Mouse (Mus musculus) MEL-GATA-1-ER (cell line): ENCODE measurements at regions not wholly inside any gene's neighbourhood (a gene's known extent, or its start where the extent isn't known, plus 50 kb on each side); places are given as distances from the start of the nearest gene placed in this dataset.

Experiments used
- DNase-seq: peaks from one replicate; pipeline ENCODE4 v3.0.0-alpha.2; 2012; ENCODE audit warnings: low read depth; ENCODE audit errors: extremely low read depth

DNA sequence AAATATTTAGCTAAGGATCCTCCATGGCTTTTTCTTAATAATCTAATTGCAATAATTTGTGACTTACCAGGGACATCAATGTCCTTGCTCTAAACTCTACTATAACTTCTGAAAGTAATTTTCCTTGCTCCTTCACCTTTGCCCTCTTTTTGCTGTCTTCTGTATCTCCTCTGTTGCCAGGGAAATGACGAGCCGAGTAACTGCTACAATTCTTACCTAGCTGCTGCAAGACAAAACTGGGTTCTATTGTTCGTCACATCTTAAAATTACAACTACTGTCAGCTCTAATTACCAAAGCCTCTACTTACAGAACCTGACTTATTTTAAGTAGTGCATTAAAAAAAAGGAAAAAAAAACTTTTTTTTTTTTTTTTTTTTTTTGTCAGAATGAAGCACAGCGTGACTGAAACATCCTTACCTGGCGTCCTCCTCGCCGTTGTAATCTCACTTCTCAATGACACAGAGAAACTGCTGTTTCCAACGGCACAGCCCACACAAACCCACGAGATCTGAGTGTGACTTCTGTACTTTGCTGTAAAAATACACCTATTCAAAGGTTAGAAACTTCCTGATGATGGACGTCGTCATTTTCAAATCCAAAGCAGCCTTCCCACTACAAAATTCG is 389.4 kb downstream of the Plk2 start:
- DNase-seq, result no peak

DNA sequence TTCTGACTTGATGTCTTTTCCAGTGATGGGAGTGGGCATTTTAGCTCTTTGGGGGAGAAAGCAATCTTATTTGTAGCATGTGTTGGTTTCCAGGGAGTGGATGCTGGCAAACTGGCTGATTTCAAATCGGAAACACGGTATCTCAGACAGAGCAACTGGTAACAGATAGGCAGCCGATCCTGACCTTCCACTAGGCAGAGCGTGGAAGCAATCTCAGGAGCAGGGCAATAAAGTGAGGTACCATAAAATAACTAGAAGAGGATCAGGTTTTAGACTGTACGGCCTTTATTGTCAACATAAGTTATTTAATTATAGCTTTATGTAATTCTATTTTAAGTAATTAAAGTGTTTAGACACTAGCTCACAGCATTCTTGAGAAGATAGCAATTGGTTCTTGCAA is 390.0 kb downstream of the Plk2 start:
- DNase-seq, result no peak

DNA sequence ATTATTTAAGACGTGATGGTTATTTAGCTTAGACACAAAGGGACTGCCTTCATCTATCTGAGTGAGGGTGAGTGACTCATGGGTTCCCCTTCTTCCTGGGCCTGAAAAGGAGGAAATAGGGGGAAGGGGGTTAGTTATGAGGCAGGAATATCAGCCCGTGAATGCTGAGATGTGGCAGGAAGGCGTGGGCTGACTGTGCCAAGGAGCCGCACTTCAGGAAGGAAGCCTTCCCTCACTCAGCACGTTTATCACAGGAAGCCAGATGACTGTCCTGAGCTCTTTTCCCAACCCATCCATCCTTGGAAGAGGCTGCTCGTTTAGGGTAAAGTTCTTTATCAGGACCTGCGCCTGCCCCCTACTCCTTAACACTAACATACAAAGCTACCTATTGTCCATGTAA is 403.5 kb downstream of the Plk2 start:
- DNase-seq, result no peak

DNA sequence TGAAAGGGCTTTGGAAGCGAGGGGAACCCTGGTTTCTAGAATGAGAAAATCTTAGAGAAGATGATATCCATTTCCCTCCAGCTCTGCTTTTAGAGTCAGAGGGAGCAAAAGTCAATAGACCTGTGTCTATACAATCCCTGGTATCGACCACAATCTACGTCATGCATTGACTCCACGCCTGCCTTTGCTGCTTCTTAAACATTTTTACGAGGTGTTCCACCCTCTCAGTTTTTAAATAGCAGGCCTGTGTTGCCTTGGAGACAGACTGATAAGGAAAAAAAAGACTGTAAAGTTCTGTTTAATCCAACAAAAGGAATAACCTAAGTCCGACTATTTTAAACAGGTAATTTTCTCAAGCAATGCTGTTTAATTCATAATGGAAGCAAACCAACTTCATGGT is 408.0 kb downstream of the Plk2 start:
- no peak for DNase-seq

DNA sequence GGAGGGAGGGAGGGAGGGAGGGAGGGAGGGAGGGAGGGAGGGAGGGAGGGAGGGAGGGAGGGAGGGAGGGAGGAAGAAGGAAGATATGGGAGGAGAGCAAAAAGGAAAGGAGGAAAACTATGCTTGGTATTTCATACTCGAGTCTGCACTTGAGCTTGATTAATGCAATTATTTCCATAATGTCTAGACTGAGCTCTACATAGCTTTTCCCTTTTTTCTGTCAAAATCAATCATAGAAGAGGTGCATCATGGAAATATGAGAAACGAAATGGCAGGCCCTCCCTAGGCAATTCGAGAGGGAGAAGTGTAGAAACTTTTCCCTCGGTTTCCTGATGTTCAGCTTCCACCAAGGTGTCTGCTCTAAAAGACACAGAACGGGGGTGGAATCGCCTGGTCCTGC is 417.6 kb downstream of the Plk2 start:
- no peak for DNase-seq

DNA sequence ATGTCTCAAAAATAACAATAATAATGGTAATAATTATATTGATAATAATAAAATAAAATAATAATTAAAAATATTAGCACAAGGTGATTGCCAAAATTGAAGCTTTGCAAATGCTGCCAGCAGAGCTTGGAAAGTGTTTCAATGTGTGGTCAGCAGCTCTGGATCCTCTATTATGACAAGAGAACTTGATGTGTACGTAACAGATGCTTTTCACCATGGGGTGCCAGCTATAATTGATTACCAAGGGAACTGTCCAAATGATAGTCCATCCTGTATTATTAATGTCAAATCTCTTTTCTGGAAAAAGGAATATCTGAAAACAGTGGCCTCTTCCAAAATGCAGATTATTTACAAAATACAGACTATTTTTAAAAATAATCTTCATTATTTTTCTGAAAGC is 419.2 kb downstream of the Plk2 start:
- DNase-seq, result no peak

DNA sequence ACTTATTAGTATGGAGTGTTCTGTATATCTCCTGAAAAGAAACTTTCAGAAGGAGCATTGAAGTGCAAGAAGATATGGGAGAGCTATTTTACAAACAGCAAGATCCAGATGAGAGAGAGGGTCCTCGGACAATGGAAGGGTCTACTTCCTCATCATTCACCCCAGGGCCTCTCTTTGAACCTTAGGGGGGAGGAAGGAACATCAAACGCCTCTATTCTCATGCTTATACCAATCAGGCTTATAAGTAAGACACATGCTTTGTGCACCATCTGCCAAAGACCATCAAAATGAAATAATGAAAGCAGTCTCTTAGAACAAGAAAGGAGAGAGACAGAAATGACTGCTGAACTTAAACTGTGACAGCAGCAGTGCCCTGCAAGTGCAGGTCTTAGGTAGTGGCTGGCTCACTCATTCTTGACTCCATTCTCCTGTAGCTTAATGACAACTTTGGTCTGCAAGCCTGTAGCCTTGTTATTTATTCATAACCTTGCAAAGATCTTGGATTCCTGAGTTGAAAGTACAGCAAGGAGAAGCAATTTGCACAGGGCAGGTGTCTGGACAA is 424.5 kb downstream of the Plk2 start:
- no peak for DNase-seq

DNA sequence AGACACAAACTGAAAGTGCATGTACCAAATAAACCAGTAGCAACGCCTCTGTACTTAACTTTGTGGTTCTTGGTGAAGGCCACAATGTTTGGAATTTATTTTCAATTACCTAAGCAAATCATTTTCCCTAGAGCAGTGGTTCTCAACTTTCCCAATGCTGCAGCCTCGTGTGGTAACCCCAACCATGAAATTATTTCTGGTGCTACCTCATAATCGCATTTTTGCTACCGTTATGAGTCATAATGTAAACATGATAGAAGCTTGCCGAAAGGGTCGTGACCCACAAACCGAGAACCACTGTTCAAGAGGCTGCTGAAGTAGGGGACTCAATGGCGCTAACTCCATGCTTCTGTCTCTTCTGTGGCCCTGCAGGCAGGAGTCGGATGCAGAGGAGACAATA is 429.9 kb upstream of the Actbl2 start:
- DNase-seq, result no peak

DNA sequence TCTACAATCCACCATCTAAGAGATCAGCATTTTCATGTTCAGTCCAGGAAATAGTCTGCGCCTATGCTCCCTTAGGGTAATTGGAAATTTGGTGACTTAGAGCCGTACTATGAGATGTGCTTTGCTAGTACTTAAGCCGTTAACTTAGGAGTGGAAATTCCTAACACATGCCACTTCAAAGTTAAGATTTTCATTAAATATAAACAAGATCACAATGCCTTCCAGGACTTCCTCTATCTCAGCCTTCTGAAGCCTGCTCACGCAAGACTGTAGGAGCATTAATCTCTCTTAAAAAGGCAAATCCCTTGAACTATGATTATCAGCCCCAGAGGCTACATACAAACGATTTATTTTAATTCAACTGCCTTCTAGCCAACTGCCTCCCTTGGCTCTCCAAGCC is 422.4 kb upstream of the Actbl2 start:
- no peak for DNase-seq

DNA sequence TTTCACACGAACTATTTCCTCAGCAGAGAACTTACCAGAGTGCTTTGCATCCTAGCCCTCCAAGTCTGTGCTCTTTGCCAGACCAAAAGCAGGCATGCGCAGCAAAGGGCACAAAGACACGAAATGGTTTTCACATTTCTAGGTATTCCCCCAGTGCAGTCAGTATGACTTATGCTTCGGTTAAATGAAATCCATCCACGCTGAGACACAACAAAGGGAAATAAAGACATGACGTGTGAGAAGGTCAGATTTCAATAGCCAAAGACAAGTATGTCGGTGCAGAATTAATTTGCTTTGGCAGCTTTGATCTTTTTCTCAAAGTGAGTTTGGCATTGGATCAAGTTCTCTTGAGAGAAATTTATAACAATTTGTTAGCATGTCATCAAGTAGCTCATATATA is 417.9 kb upstream of the Actbl2 start:
- no peak for DNase-seq

DNA sequence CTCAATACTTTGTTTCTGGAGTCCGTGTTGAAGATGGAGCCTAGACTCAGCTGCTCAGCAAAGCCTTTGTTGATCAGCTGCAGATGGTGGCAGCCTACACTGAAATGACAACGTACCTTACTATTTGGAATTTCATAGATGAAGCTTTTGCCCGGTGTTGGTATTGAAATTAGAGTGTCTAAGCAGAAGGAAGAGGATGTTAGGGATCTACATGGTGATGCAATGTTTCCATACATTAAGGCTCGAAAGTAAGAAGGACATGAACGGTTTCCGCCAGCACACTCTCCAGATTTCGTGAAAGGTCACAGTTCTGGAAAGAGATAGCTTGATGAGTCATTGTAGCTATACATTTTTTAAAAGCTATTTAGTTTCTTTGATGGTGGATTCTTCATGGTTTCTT is 412.9 kb upstream of the Actbl2 start:
- no peak for DNase-seq

DNA sequence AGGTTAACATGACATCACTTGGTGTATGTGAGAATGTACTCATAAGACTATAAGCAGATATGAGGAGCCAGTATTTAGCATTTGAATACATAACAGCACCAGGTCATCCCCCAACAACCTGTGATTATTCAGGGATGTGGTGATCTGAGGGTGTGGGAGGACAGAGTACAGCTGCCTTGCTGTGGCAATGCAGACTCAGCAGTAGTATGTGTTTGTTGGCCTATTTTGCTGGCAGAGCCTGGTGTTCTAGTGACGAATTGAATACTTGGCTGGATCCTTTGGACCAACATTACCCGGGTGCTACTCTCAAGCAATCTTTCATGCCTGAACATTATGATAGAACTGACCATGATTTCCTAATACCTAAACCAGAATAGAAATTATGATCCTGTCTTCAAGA is 409.1 kb upstream of the Actbl2 start:
- DNase-seq, result no peak

DNA sequence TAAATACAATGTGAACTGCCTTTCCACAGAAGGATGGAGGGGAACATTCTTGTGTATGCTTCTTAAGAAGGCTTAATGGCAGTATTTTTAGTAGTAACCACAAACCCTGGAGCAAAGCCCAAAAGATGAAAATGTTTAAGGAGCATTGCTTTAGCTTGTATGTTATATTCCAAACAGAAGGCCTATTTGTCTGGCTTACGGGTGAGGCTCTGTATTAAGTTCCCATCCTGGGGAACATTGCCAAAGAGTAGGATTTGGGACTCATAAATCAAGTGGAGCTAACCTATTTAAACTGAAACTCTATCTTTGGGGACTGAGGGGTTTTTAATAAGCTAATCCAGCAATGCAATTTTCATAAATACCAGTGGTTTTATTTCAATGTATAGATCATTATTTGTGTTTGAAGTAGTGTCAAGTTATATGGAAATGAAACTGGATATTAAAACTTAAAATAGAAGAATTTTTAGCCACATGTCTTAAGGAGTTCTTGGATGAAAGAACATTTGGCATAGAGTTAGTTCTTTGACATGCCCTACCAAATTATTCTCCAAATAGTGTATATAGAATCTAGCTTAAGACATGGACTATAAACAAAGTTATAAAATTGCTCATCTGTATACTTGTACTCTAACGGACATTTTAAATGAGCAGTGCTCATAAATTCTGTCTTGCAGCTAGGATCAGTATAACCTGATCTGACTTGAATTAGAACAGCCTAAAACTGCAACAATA is 401.7 kb upstream of the Actbl2 start:
- no peak for DNase-seq

DNA sequence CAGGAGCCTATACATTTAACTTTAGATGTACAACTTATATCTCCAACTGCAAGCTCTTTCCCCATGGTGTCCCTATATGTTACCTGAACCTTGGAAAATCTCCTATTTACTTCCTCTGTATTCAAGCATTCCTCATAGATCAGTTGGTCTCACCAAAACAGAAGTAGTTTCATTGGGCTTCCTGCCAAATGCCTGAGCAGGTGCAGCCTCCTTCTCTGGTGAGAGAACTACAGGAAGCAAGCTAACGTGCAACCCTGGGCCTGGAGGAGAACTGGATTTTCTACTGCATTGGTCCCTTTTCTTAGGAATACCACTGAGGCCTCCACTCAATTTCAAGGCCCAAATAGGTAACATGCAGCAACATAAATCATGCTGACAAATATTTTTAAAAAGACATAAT is 400.6 kb upstream of the Actbl2 start:
- DNase-seq, result no peak

DNA sequence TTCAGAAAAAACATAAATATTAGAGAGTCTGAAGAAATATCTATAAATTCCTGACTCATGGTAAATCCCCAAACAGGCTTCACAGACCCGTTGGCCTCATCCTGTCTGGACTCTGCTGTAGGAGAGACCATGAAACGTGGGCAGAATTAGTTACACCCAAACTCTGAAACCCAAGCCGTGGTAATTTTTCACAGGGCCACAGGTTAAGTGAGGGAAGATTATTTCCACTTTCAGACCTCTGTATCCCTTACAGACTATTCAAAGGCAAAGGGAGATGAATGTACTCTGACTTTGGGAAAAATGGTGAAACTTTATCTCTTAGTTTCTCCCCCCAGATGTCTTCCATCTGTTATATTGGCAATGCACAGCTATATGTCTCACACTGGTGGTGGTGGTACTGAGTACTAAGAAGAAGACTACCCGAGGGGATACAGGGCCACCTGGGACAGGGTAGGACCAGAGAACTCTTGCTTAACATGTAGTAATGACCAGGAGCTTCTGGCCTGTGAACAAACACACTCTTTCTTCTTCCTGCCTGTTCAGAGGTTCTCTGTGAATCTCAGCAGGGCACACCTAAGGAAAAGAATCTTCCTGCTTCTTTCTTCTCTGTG is 388.8 kb upstream of the Actbl2 start:
- DNase-seq, result no peak

DNA sequence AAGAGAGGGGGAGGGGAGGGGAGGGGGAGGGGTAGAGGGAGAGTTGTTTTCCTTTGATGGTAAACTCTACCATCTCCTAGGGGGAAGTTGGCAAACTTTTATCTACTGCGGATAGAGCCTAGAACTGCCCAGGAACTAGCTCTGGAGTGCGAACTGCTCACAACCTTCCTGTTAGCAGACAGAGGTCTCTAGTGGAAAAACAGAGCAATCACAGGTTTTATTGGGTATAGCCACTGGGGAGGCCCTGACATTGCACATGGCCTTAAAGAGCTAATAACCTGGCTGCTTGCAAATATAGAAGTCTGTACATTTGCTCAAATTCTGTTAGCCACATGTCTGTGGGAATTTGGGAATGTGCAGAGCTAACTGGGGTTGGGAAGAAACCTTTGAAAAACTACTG is 388.1 kb upstream of the Actbl2 start:
- DNase-seq, result no peak

DNA sequence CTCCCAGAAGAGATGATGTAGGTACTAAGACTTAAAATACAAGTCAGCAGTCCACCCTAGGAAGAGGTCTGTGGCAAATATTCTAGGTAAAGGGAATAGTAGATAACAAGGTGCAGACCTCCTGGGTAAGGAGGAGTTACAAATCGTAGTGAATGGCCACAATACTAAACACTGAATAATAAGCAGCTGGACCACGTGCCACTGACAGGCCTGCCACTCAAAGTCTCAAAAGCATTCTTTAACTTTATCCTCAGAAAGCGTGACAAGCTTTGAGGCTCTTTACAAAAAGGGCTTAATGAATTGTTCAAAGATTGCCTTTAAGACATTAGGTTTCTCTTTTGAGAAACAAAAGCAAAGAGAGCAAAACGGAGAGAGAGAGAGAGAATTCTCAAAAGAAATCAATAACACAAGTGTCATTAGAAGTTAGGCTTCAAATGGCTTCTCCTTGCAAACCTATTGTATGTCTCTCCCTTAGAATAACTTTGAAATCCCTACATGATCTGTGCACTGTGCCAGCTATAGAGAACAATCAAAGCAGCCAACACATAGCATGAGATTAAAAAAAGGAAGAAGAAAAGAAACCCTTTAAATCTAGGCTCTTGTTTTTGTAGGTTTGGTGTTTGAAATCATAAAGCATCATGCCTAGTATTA is 383.6 kb upstream of the Actbl2 start:
- DNase-seq, result no peak

DNA sequence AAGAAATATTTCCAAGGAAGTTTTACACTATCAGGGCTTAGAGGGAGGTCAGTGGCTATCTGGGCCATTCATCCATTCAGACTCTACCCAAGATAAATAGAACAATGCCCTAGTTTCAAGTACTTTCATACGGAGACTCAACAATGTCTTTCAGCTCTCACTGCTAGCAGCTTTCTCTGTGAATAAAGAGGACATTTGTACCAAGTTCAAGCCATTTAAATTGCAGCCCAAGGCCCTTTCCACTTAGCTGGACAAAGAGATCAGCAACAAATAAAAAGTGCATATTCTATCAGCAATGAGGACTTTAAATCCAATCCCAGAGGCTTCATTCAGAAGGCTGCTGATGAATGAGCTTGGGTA is 383.1 kb upstream of the Actbl2 start:
- no peak for DNase-seq

DNA sequence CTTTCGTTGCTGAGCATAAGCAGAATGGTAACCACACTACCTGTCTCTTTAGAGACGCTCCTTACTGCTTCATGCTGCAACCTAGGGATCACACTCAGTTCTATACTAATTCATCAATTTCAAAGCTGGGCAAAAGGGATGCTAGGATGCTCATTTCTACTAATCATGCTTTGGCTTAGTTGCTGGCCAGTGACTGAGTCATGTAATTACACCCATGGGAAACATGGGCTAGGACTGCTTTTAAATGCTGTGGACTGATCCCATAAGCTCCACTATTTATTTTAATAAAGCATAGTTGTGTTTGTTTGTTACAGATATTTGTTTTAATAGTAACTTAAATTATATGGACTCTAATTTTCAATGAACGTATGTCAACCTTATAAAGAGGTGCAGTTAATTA is 373.2 kb upstream of the Actbl2 start:
- no peak for DNase-seq

DNA sequence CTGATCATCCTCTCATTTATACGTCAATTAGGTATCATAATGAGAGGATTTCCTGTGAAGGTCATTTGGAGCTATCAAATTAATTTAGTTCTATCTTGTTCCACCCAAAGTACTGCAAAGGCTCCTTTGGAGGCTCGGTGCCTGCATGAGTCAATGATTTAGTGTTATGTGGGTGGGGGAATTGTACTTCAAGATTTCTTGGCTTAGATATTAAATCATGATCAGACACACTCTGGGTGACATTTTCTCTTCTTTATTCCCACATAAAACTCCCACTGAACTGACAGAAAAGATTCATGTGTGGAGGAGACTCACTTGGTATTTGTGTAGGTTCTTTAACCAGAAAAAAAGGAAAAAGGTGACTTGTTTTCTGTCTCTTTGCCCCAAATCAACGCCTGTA is 372.6 kb upstream of the Actbl2 start:
- no peak for DNase-seq

DNA sequence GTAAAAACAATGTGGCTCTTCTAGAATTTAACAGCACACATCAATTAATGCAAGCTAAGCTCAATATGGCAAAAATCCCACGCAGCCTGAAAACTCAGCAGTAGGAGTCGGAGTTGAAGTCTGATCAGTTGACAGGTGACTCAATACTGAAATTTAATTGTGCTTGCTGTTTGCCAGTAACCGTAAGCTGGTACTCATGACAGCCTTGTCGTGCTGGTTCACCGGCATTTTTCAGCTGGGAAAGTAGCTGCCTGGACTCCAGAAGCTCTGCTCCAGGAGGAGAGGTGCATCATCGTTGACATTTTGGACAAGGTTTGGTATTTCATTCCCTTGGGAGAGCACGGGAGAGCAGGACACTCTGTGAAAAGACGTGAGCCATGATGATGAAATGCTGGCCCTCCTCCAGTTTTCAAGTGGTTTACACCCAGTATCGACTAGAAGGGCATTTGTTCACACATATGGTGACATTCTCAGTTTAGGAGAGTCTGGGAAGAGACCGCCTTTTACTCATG is 372.1 kb upstream of the Actbl2 start:
- DNase-seq, result no peak

DNA sequence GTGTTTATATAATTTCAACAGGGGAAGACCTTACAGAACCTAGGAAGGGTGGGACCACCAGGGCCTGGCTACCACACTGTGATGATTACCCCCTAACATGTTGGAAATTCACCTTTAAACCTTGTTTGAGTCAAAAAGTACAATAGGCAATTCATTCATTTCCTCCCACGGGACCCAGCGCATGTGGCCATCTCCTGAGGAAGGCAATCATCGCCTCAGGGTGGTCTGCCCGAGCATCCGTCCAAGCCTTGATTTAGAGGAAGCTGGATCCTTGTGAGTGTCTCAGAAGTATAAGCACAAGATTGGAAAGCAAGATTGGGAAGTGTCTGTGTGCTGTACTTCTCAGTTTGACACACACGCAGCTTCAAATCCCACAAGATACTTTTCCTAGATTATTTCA is 360.9 kb upstream of the Actbl2 start:
- no peak for DNase-seq
